Mouse (Mus musculus) neural tube, embryonic 11.5 days (tissue): Measurements from ENCODE around the gene Pdcd1lg2. TPM values are rescaled to one million over a fixed set of nuclear protein-coding genes. Genes with fewer than 3 reads are reported as not detected.

Experiments
- ATAC-seq: fragments of 200-750 bp; cut with Nextera tagmentation; 2 replicates; pipeline ENCODE4 v1.8.0; 2017; ENCODE audit warnings: moderate number of reproducible peaks, mild to moderate bottlenecking, moderate TSS enrichment, moderate library complexity; ENCODE audit not compliant: insufficient read depth, low FRiP score, low TSS enrichment
- DNase-seq: peaks from one replicate; pipeline ENCODE4 v3.0.0-alpha.2; 2015; ENCODE audit warnings: low spot score
- H3K27ac ChIP-seq: fragments of 300-500 bp; sonication (generic); 2 replicates; pipeline ENCODE4 v1.5.1; 2014; ENCODE audit warnings: low read depth, mild to moderate bottlenecking, low read length
- H3K27me3 ChIP-seq: fragments of 300-500 bp; sonication (generic); 2 replicates; pipeline ENCODE4 v1.6.1; 2014; ENCODE audit warnings: mild to moderate bottlenecking, low read length, mixed read lengths; ENCODE audit not compliant: control insufficient read depth, insufficient read depth
- H3K36me3 ChIP-seq: fragments of 300-500 bp; sonication (generic); 2 replicates; pipeline ENCODE4 v1.6.1; 2014; ENCODE audit warnings: mild to moderate bottlenecking, low read length, moderate library complexity, mixed read lengths; ENCODE audit not compliant: control insufficient read depth, insufficient read depth
- H3K4me1 ChIP-seq: fragments of 300-500 bp; sonication (generic); 2 replicates; pipeline ENCODE4 v1.6.1; 2014; ENCODE audit warnings: low read length, mixed read lengths; ENCODE audit not compliant: control insufficient read depth, insufficient read depth
- H3K4me2 ChIP-seq: fragments of 300-500 bp; sonication (generic); 2 replicates; pipeline ENCODE4 v1.6.1; 2014; ENCODE audit warnings: low read depth, mild to moderate bottlenecking, moderate library complexity
- H3K4me3 ChIP-seq: fragments of 300-500 bp; sonication (generic); 2 replicates; pipeline ENCODE4 v1.5.1; 2014; ENCODE audit warnings: low read depth, low read length
- H3K9ac ChIP-seq: fragments of 300-500 bp; sonication (generic); 2 replicates; pipeline ENCODE4 v1.6.1; 2014; ENCODE audit warnings: mild to moderate bottlenecking, low read length
- H3K9me3 ChIP-seq: fragments of 300-500 bp; sonication (generic); 2 replicates; pipeline ENCODE4 v1.6.1; 2016; ENCODE audit warnings: low read length; ENCODE audit not compliant: control insufficient read depth
- WGBS: fragments of 180-500 bp; shearing (Covaris S2); extraction: QIAGEN DNeasy Blood & Tissue Kit; methylation state at CpG from one replicate; pipeline ENCODE4 v1.1.7; 2014; 5-methylcytosine and 5-hydroxymethylcytosine counted together
- polyA plus RNA-seq: library from polyadenylated mRNA; unstranded; fragments of >200 nt; fragmentation: Nextera tagmentation; extraction: Ambion mirVana; gene quantifications from 2 replicates; pipeline ENCODE4 v1.2.1, GENCODE M21; 2014

Pdcd1lg2 gene
- polyA plus RNA-seq, 1 experiment from 2014 or later: not detected

- Histone ChIP-seq H3K4me3 (no peak overlapping the region), H3K4me2 (no peak overlapping the region), H3K27ac (no peak overlapping the region), H3K9me3 (no peaks in the 10 kb centered on the region), H3K9ac (no peak overlapping the region), H3K36me3 (no peaks in the 10 kb centered on the region), H3K4me1 (no peaks in the 10 kb centered on the region), H3K27me3 (no peaks in the 10 kb centered on the region)
- ATAC-seq (no peak), DNase-seq (no peak)
- 90% methylated on average over 9 of the region's 9 CpGs for WGBS
These were observed 35.8 kb upstream of the Pdcd1lg2 start for GRCm38 (mm10) chr19:29374947-29375346.

GRCm38 (mm10) chr19:29376382-29376781 is 34.3 kb upstream of the Pdcd1lg2 start:
- Histone ChIP-seq H3K9ac (no peak overlapping the region), H3K4me1 (no peaks in the 10 kb centered on the region), H3K4me2 (no peak overlapping the region), H3K36me3 (no peaks in the 10 kb centered on the region), H3K27ac (no peak overlapping the region), H3K9me3 (no peaks in the 10 kb centered on the region), H3K4me3 (no peak overlapping the region), H3K27me3 (no peaks in the 10 kb centered on the region)
- ATAC-seq (no peak), DNase-seq (no peak)
- WGBS: 78% methylated on average over 3 of the region's 3 CpGs

GRCm38 (mm10) chr19:29379839-29380603 is 30.7 kb upstream of the Pdcd1lg2 start:
- Histone ChIP-seq H3K4me1 (no peaks in the 10 kb centered on the region), H3K9ac (no peak overlapping the region), H3K27me3 (no peaks in the 10 kb centered on the region), H3K4me3 (no peak overlapping the region), H3K4me2 (no peak overlapping the region), H3K27ac (no peak overlapping the region), H3K36me3 (no peaks in the 10 kb centered on the region), H3K9me3 (no peaks in the 10 kb centered on the region)
- DNase-seq: no peak
- no peak for ATAC-seq
- WGBS: 89% methylated on average over 14 of the region's 14 CpGs

DNA sequence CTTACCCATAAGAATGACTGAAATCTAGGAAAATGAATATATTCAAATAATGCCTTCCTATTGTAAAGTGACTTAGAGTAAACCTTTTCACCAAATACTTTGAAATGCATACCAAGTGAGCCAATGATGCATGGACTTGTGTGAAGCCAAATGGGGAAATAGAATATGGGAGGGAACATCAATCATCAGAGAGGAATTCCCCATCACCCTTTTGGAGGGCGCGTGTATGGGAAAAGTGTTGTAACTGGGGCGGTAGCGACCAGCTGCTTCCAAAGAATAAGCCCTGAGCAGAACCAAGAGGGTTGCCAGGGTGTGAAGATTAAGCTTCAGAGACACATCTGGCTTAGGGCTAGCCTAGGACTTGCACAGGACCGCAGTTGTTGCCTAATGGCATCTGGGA is 27.4 kb upstream of the Pdcd1lg2 start:
- ATAC-seq: no peak
- H3K9ac ChIP-seq: no peak overlapping the region
- H3K36me3 ChIP-seq: no peaks in the 10 kb centered on the region
- DNase-seq: no peak
- no peak overlapping the region for H3K4me3 ChIP-seq
- no peak overlapping the region for H3K27ac ChIP-seq
- no peak overlapping the region for H3K4me2 ChIP-seq
- no peaks in the 10 kb centered on the region for H3K4me1 ChIP-seq
- H3K9me3 ChIP-seq: no peaks in the 10 kb centered on the region
- 93% methylated on average over 5 of the region's 5 CpGs for WGBS
- H3K27me3 ChIP-seq: no peaks in the 10 kb centered on the region

DNA sequence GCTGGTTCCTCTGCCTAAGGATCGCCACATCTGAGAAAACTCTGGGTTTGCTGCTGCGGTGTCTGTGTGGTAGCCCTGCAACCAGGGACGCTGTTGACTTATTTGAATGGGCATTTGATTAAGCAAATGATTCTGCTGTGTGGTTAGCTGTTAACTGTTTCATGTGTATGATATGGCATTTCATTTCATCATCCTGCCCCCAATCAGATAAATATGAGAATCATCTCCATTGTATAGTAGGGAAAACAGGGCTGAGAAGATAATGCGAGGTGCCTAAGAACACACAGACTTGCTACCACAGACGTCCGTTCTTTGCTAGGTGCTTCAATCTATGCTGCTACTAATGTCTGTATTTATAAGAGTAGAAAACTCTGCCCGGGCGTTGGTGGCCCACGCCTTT is 26.3 kb upstream of the Pdcd1lg2 start:
- DNase-seq: no peak
- H3K36me3 ChIP-seq: no peaks in the 10 kb centered on the region
- no peak overlapping the region for H3K9ac ChIP-seq
- 88% methylated on average over 9 of the region's 9 CpGs for WGBS
- no peaks in the 10 kb centered on the region for H3K9me3 ChIP-seq
- H3K27me3 ChIP-seq: no peaks in the 10 kb centered on the region
- H3K4me1 ChIP-seq: no peaks in the 10 kb centered on the region
- H3K4me3 ChIP-seq: no peak overlapping the region
- no peak overlapping the region for H3K4me2 ChIP-seq
- H3K27ac ChIP-seq: no peak overlapping the region
- no peak for ATAC-seq

DNA sequence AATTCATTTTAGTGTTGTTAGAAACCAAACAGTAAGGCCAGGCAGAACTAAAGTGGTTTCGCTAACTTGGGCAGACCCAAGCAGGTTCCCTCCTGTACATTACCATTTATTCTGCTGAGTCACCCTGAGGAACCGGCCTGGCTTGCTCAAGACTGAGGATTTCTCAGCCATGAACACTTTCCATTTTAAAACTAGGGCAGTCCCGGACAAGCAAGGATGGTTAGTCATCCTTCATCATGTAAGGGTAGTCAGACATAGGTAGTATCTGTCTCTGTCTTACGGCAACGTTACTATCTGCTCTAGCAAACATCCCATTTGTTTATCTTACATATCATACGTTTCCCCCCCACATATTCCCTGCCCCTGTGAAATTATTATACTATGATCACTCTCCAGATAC is 25.7 kb upstream of the Pdcd1lg2 start:
- no peak overlapping the region for H3K4me2 ChIP-seq
- H3K27ac ChIP-seq: no peak overlapping the region
- no peaks in the 10 kb centered on the region for H3K27me3 ChIP-seq
- no peak overlapping the region for H3K4me3 ChIP-seq
- WGBS: 92% methylated on average over 6 of the region's 6 CpGs
- H3K4me1 ChIP-seq: no peaks in the 10 kb centered on the region
- H3K36me3 ChIP-seq: no peaks in the 10 kb centered on the region
- no peaks in the 10 kb centered on the region for H3K9me3 ChIP-seq
- no peak overlapping the region for H3K9ac ChIP-seq
- DNase-seq (no peak), ATAC-seq (no peak)

DNA sequence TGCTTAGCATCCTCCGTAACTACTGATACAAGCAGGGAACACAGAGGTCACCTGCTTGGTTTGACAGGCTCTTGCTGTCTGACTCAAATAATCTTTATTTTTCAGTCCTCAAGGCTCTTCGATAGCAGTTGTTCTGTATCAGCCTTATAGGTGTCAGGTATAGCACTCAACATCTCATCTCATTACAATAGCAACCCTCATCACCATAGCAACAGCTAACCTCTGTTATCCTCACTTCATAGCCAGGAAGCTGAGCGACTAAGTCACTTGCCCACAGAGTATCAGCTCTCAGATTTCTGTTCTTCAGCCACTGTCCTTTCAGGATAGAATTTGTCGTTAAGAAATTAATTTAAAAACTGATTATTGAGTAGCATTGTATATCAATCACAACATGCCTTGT is 24.9 kb upstream of the Pdcd1lg2 start:
- H3K27me3 ChIP-seq: no peaks in the 10 kb centered on the region
- WGBS: 90% methylated on average over 4 of the region's 4 CpGs
- no peak for DNase-seq

DNA sequence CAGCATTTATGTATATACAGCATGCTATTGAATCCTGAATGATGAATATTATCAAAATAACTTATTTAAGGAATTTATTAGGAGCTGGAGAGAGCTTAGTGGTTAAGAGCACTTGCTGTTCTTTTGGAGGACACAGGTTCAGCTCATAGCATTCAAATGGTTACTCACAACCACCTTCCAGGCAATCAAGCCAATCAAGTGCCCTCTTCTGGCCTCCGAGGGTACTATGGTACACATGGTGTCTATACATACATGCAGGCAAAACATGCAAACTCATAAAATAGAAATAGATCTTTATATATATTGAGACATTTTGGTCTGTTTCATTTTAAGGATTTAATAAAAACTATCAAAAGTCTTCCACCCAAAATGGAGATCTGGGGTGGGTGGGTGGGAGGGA is 21.9 kb upstream of the Pdcd1lg2 start:
- Histone ChIP-seq H3K9ac (no peak overlapping the region), H3K36me3 (no peaks in the 10 kb centered on the region)
- 83% methylated on average over 1 of the region's 1 CpGs for WGBS

More for the DNA sequence above, 24.9 kb upstream of the Pdcd1lg2 start:
- Histone ChIP-seq H3K9me3 (no peaks in the 10 kb centered on the region), H3K36me3 (no peaks in the 10 kb centered on the region), H3K4me3 (no peak overlapping the region), H3K9ac (no peak overlapping the region), H3K4me1 (no peaks in the 10 kb centered on the region), H3K27ac (no peak overlapping the region), H3K4me2 (no peak overlapping the region)
- no peak for ATAC-seq

GRCm38 (mm10) chr19:29390483-29390882 is 20.2 kb upstream of the Pdcd1lg2 start:
- DNase-seq (no peak), ATAC-seq (no peak)
- Histone ChIP-seq H3K9ac (no peak overlapping the region), H3K4me1 (no peaks in the 10 kb centered on the region), H3K4me2 (no peak overlapping the region), H3K36me3 (no peaks in the 10 kb centered on the region), H3K27ac (no peak overlapping the region), H3K9me3 (no peaks in the 10 kb centered on the region), H3K4me3 (no peak overlapping the region), H3K27me3 (no peaks in the 10 kb centered on the region)
- WGBS: 90% methylated on average over 5 of the region's 5 CpGs

More for the DNA sequence above, 21.9 kb upstream of the Pdcd1lg2 start:
- DNase-seq (no peak), ATAC-seq (no peak)
- Histone ChIP-seq H3K9me3 (no peaks in the 10 kb centered on the region), H3K27ac (no peak overlapping the region), H3K4me1 (no peaks in the 10 kb centered on the region), H3K27me3 (no peaks in the 10 kb centered on the region), H3K4me2 (no peak overlapping the region), H3K4me3 (no peak overlapping the region)
